Mouse (Mus musculus) gastrocnemius, postnatal 25 days (tissue): ENCODE data around the gene Tti1. TPM values are rescaled to one million over a fixed set of nuclear protein-coding genes. Genes with fewer than 3 reads are reported as not detected.
"Not testable (repeated sequence)": the region's sequence is repeated elsewhere in the genome, so short reads cannot be mapped to it uniquely, and the experiment has no call there.

Experiments used
- DNase-seq: peaks from one replicate; pipeline ENCODE4 v3.0.0; 2022
- long read RNA-seq, 2 experiments: library from polyadenylated mRNA; stranded (forward); transcript quantifications; one replicate each; pipeline ENCODE4 v2.0.0; 2021
- total RNA-seq, 2 experiments: library from RNA; stranded (reverse); gene quantifications; 1 replicate in 1 of 2; 2 replicates in 1 of 2; pipeline ENCODE4 v1.2.3; 2021

Tti1 gene
- total RNA-seq, result 10 to 100 TPM; 15.1 to 17.9 TPM
- long read RNA-seq, experiment 1, transcript Tti1-201 (8 exons, 3,830 nt), result major isoform, 7 of 8 reads
- long read RNA-seq, experiment 1, partial matches to known transcripts, result 1 of 8 reads
- long read RNA-seq, experiment 1, other reads (novel, unspliced or antisense), result 0 of 8 reads
- long read RNA-seq, experiment 2, transcript Tti1-201 (8 exons, 3,830 nt), result major isoform, 9 of 16 reads
- long read RNA-seq, experiment 2, transcript Tti1-202 (7 exons, 3,765 nt), result minor isoform, 6 of 16 reads
- long read RNA-seq, experiment 2, partial matches to known transcripts, result 0 of 16 reads
- long read RNA-seq, experiment 2, other reads (novel, unspliced or antisense), result 1 of 16 reads

DNA sequence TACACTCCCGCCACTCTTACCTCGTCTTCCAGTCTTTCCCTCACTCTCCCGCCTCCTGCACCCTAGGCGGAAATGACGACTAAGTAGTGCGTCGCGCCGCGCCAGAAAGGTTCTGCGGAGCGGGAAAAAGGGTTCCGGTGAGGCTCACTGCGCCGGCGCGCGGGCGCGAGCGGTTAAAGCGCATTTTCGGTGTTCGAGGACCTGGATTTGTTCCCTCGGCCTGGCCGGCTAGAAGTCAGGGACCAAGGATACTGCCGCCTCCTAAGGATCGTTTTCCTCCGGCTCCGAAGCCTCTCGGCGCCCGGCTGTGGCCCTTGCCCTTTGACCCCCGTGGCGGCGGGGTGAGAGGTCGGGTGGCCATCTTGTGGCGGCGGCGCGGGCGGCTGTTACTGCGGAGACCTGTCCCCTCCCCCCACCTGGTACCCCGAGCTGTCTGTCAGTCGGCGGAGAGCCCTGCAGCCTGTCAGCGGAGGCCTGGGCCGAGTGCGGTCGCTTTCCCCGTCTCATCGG lies at the start of gene Tti1, which contains the start of gene Rprd1b:
Gene Tti1 (minus strand): TSS at position 80 of the 510 bp plus-strand sequence.
Gene Rprd1b (plus strand): TSS at position 144 of the 510 bp plus-strand sequence.
- peak; percentile 88 for DNase-seq

DNA sequence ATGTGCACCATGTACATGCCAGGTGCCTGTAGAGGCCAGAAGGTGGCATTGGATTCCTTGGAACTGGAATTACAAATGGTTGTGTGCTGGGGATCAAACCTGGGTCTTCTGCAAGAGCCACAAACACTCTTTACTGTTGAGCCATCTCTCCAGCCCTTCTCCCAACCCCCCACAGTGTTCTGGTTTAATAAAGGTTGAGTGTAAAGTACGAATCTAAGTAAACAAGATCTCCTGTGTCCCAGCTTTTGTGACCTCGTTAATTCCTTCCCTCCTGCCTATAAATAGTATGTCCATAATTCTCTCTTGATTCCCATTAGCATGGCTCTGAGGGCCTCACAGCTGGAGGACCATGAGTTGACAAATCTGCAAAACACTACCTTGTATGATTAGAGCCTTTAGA lies 49.7 kb upstream of the Tti1 start:
- no peak for DNase-seq

DNA sequence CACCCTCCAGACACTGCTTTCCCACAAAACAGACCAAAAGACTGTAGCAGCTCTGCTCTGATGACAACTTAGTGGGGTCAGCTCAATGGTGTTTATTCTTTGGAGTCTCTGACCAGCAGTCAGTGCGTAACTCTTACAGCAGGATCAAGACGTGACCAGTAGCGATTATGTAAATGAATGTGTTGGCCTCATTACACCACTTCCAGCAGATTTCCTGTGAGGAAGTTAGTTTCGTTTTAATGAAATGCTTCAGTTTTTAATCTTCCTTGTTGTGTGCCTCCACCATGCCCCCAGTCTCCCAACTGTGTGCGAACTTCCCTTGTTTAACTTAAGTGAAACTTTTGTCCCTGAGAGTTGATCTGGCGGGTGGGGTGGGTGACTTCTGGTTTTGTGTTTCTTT lies 48.5 kb upstream of the Tti1 start:
- DNase-seq, result no peak

DNA sequence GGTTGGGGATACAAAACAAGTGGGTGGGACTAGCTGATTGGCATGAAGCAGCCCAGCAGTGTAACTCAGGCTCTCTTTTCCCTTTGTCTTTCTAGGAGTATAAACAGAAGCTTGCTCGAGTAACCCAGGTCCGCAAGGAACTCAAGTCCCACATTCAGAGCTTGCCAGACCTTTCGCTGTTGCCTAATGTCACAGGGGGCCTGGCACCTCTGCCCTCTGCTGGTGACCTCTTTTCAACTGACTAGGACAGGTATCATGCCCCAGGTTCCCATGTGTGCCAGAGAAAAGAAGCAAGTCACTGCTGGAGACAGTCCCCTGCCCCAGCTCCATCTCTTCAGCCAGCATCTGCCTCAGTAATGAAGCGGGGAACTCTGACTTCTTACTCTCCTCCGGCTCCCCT lies 46.6 kb upstream of the Tti1 start:
- DNase-seq, result no peak

DNA sequence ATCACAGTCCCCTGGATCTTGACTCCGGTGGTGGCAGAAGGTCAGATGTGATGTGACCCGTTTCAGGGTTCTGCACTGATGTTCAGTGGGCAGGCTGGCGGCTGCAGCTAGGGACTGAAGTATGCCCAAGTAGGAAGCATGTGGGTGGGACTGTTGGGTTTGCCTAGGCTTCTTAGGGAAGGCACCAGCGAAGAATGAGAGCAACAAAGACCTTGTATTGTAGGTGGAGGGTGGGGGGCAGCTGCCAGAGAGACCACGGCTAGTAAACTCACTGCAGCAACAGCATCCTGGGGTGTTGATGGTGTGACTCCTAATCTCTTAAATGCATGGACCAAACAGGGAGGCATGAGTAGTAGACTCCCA lies 43.4 kb upstream of the Tti1 start:
- no peak for DNase-seq

DNA sequence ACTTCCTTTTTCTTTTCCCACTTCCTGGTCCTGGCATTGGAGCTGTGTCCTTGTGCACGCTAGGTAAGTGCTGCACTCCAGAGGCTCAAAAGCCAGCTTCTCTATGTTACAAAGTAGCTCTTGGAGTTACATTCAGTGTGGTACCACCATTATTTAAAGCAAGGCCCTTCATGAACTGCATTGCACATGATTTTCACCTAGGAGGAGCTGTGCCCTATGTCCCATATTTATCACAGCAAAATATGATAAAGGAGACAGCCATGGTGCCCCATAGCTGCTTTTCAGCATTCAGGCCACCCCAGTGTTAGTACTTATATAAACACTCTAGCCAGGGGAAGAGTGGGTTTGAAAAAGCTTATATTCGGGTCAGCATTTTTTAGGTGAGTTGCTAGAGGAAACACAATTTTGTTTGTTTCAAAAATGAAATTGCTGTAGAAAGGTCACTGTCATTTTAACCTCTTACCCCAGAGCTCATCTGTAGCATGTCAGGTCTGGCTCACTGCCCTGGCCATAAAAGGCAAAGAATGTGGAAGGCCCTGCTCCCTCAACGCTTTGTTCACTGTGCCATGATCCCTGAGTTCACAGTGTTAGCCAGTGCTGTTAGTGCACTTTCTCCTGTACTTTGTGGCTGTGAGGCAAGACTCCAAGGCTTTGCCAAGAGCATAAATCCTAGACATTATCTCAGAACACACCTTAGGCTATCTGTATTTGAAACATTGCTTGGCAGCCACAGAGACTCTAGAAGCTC lies 42.8 kb upstream of the Tti1 start:
- DNase-seq, result no peak

DNA sequence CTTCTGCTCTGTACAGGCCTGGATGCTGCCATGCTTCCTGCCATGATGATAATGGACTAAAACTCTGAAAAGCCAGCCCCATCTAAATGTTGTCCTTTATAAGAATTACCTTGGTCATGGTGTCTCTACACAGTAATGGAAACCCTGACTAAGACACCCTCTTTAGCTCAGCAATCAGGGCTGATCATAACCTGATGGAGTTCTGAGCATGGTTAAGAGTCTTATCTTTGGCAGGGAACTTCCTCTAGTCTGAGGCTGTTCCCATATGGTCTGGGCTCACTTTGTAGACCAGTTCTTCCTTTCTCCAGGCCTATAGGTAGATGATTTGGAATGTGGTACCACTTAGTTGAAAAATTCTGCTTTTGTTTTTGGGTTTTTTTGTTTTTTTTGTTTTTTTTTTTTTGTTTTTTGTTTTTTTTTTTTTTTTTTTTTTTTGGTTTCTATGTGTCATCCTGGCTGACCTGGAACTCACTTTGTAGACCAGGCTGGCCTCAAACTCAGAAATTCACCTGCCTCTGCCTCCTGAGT lies 40.3 kb upstream of the Tti1 start:
- no peak for DNase-seq

DNA sequence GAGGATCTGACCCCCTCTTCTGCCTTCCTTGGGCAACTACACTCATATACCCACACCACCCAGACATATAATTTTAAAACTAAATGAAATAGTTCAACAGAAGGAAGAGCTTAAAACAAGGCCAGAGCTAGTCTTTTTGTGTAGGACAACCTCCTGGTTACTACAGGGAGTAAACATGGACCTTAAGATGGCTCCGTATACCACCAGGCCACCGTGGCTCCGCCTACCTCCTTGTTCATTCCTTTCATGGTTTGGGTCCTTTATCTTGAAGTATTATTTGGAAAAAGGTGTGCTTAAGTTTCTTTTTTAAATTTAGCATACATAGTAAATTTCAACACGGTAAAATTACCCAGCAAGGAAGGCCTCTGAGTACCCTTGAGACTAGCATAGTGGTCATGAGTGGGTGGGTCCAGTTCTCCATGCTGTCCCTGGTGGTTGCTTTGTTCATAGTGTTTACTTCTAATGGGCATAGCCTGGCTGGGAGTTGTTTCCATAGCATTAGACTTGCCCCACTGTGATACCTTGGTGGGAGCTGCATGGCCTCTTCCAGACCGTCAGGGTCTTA lies 39.1 kb upstream of the Tti1 start:
- DNase-seq, result no peak

DNA sequence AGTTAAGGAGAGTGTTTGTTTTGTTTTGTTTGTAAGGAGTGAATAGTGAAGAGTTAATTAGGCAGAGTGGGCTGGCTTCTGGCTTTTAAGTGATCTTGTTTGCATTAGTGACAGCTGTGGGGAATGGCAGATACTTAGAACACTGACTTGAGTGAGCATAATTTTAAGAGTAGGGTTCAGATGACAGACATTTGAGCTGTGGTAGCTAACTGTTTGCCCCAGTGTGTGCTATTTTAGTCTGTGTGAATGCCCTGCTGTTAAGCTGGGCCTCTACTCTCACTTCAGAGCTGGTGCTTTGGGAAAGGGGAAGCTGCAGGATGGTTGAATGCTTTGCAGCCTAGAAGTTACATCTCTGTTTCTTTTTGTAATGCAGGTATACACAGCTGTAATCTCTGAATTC lies 38.2 kb upstream of the Tti1 start:
- peak; percentile 26 for DNase-seq

DNA sequence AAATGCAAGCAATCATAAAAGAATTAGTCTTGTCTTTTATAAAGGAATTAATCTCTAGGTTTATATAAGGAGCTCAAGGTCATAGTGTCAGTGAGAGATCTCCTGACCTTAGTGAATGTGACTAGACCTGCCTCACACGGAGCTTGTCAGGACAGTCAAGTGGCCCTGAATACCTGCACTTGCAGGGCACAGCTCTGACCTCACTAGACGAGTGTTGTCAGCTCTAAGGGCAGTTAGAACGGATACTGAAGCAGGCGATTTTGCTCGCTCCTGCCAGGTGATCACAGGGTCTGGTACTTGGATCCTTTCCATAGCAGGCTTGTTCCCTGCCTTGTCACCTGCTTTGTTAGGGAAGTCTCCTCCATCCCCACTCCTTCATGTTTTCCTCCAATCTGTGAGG lies 36.8 kb upstream of the Tti1 start:
- DNase-seq, result no peak

DNA sequence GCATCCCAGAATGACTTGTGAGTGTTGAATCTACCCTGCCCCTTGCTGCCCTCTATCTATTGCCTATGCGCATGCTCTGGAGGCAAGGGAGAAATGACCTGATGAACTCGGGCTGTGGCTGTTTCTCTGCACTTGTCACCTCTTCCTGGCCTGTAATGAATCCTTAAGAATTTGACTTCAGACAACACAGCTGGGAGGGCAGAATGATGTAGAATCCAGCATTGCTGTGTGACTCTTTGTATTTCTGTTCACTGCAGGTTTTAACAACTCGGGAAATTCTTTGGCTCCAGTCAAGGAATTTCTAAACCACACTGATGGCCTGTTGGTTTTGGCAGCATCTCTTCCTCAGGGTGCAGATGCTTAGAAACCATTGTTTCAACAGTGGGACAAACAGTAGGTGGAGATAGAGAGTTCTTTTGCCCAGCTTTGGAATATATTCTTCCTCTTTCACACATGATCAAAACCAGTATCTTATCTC lies 36.4 kb upstream of the Tti1 start:
- DNase-seq, result peak; percentile 25

DNA sequence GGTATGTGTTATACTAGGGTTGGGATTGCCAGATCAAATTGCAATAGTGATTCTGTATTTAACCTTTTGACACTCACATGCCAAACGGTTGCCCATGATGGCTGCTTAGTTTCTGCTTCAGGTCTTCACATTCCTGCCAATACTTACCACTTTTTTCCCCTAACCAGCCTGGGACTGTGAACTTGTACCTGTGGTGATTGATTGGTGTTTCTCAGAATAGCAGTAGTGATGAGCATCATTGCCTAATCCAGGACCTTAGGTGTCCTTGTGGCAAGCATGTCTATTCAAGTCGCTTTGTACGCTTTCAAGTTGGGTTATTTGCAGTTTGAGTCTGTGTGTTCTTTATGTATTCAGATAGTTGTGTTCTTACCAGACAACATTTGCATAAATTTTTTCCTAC lies 34.8 kb upstream of the Tti1 start:
- DNase-seq, result no peak

DNA sequence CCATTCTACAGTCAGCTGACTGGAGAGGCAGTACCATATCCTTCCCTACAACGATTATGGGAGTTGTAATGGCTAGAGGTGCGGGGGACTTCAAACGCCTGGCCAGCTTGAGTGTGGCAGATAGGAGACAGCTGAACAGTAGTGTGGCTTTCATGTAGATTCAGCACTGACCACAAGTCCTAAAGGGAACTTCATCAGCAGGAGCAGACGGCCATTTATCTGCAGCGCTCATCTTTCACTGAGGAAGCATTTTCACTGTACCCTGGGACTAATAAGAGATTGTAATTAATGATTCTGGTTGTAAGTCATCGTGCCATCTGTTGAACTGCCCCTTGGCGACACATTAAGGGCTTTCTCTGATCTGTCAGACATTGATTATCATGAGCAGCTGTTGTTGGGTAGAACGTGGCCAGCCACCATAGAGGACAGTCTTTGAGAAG lies 31.5 kb upstream of the Tti1 start:
- DNase-seq, result no peak

DNA sequence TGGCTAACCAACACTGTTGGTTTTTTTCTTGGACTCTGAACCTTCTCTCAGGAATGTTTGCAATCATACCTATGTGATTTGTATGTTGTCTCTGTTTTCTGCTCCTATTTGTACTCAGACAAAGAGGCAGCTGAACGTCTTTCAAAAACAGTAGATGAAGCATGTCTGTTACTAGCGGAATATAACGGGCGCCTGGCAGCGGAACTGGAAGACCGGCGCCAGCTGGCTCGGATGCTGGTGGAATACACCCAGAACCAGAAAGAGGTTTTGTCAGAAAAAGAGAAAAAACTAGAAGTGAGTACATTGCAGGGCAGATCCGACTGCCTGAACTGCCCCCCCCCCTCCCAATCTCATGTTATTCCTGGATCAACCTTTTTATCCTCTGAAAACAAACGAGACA lies 30.3 kb upstream of the Tti1 start:
- DNase-seq, result peak; percentile 52

DNA sequence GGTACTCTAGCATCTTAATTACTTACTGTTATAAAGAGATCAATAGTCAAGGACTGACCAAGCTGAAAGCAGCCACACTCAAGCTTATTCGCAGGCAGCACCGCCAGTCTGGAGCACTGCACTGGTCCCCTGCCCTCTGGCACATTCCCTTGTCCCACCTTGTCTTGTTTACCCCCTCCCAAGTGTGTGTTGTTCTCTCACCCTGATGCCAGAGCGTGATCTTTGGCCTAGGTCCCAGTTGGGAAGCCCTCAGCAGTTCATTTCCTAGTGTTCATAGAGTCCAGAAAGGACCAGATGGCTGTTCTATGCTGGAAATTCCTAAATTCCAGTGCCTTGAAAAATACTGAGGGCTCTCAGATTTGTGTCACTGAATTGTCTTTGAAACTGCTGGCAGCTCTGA lies 28.8 kb upstream of the Tti1 start:
- no peak for DNase-seq

DNA sequence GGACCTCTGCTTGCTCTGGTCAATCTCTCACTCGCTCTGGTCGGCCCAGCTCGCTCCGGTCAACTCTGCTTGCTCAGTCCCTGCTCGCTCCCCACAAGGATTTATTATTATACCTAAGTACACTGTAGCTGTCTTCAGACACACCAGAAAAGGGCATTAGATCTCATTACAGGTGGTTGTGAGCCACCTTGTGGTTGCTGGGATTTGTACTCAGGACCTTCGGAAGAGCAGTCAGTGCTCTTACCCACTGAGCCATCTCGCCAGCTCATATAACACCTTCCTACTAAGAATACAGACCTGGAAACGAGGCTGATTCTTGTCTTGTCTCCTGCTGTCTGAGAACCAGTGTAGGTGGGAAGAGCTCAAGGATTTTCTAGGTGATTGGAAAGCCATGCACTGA lies 27.1 kb upstream of the Tti1 start:
- DNase-seq, result not testable (repeated sequence)

DNA sequence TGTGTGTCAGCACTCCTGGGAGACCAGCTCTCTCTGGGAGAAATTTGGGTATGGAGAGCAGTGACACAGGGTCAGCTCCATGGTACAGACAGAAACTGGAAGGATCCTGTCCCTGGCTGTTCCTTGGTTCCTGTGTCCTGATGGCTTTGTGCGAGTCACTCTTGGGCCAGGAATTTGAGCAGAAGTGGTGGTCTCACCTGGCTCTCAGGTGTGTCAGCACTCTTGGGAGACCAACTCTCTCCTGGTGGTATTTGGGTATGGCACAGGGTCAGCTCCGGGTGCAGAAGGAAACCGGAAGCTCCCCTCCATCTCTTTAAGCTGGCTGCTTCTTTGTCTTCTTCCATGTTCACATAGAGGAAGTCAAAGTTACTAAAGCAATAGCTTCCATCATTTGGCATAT lies 26.4 kb upstream of the Tti1 start:
- DNase-seq, result no peak

DNA sequence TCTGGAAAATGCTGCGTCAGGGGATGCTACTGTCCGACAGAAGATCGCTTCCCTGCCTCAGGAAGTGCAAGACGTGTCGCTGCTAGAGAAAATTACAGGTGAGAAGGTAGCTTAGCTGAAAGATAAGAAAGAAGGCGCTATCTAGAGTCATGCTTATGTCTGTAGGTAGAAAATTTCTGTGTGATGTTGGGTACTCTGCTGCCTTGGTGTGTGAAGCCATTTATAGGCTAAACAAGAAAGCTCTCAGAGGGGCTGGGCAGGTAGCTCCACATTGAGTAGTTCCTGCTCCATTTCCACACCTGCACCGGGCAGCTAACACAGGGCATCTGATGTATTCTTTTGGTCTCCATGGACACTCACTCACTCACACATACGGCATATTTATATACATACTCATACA lies 21.9 kb upstream of the Tti1 start:
- no peak for DNase-seq

DNA sequence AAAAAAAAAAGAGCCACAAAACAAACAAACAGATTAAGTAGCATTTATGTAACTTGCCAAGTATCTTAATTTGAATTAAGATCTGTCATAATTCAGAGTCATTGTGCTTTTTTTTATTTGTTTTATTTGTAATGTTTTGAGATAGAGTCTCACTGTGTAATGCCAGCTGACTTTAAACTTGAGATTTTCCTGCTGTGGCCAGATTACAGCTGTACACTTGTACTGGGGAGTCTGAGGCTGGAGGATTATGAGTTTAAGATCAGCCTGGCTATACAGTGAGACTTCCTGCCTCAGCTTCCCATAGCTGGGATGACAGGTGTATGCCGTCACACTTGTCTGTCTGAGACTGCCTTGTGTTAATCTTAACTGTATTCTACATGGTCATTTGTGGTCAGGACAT lies 20.5 kb upstream of the Tti1 start:
- no peak for DNase-seq

DNA sequence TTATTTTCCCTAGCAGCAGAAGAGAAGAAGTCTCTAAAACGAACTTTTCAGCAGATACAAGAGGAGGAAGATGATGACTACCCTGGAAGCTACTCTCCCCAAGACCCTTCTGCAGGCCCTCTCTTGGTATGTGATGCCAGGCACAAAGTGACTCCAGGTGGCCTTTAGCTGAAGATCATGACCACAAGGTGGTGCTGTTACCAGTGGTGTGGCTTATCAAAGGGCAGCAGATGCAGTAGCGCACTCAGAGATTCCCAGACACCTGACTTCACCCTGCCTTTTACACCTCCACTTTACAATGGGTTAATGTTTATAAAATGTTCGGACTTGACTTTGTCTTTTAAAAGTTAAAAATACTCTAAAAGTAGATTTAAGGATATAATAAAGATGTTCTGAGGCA lies 19.7 kb upstream of the Tti1 start:
- DNase-seq, result no peak

DNA sequence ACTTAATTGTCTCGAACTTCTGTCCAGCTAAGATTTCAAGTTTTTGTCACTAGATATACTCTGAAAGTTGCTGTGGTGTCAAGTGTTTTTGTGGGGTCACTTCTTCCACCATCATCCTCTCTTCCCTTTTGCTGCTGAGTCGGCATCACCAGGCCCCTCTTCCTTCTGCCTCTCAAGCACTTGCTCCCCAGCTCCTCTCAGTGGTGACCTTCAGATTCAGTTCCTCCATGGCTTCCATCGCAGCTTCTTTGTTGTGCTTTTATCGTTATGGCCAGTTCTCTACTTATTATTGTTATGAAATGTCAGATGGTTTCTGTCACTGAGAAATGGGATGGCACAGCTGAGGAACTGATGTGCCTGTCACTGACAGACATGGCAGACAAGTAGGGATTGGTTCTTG lies 18.0 kb upstream of the Tti1 start:
- no peak for DNase-seq

DNA sequence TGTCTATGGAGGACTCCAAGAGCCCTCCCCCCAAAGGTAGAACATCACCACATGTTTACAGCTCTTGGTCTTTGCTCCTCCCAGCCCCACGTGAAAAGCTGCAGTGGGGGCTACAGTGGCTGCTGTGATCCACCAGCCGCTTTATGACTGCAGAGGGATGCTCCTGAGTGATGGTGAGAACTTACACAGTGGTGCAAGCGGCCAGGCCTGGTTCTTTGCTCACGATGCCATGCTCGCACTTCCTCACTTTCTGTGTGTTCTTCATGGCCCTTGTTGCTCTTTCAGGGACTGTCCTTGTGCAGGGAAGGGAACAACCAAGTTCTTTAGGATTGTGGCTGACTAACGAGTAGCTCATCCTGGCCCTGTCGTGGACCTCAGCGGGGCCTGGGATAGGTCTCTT lies 15.3 kb upstream of the Tti1 start:
- no peak for DNase-seq

DNA sequence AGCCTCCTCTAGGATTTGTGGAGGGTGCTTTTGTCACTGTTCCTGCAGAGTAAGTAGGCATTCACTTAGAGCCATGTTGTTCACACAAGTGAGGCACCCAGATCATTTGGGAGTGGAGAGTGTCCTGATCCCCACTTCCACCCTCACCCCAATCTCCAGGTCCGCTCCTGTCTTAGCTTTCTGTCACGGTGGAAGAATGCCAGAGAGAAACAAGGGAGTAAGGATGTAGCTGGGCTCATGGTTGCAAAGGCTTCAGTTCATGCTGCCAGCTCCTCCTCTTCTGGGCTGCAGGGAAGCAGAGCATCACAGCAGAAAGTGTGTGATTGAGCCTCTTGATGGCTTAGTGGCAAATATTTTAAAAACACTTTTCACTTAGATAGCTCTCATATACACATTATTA lies 12.2 kb upstream of the Tti1 start:
- DNase-seq, result no peak
